Mouse (Mus musculus) hematopoietic stem cell, adult 5-6 weeks (primary cell): ENCODE measurements around the gene Prpf19. TPM values are rescaled to one million over a fixed set of nuclear protein-coding genes. Genes with fewer than 3 reads are reported as not detected.

Experiments used
- ATAC-seq, 2 experiments: fragments of 125-278 bp in 1 of 2; replicated peaks in 1 of 2; 2 replicates each; pipeline ENCODE4 v1.8.0; 2016 to 2017; ENCODE audit warnings: inconsistent platforms in 2 of 2, mild to moderate bottlenecking in 2 of 2, moderate number of reproducible peaks in 2 of 2, low read depth in 1 of 2, moderate TSS enrichment in 1 of 2; ENCODE audit not compliant: low FRiP score in 2 of 2, poor library complexity in 2 of 2, severe bottlenecking in 2 of 2, insufficient read depth in 1 of 2, low TSS enrichment in 1 of 2
- total RNA-seq: library from RNA; stranded (forward); fragments of 172-1452, 232-1000 nt; gene quantifications from 2 replicates; pipeline ENCODE4 v1.2.3, GENCODE M21; 2017

Prpf19 gene
- total RNA-seq, 1 experiment from 2014 or later, result 109 TPM

- ATAC-seq, result no peak
Observed at GRCm38 (mm10) chr19:10949558-10949957, 54.5 kb downstream of the Prpf19 start.

GRCm38 (mm10) chr19:10952021-10952939 is 57.2 kb downstream of the Prpf19 start:
- ATAC-seq, result no peak

Other genes with a start within 250 kb of the Prpf19 start
- not detected in 2 replicates for gene Pga5, start 217.2 kb upstream of the Prpf19 start, total RNA-seq
- 11.7 and 13.9 TPM in 2 replicates for gene Vps37c, start 206.5 kb upstream of the Prpf19 start, total RNA-seq
- gene Cd5, start 156.2 kb upstream of the Prpf19 start, total RNA-seq, result 1.1 and 4.5 TPM in 2 replicates
- 1.6 and 3.4 TPM in 2 replicates for gene Cd6, start 65.2 kb upstream of the Prpf19 start, total RNA-seq
- gene Slc15a3, start 55.5 kb upstream of the Prpf19 start, total RNA-seq, result 0.94 and 9.2 TPM in 2 replicates
- gene Tmem132a, start 25.3 kb upstream of the Prpf19 start, total RNA-seq, result 0.40 and 4.1 TPM in 2 replicates
- 17.5 and 20.7 TPM in 2 replicates for gene Tmem109, start 13.2 kb upstream of the Prpf19 start, total RNA-seq
- not detected in 2 replicates for gene Zp1, start 25.4 kb downstream of the Prpf19 start, total RNA-seq
- gene Ptgdr2, start 41.9 kb downstream of the Prpf19 start, total RNA-seq, result 0.10 and 0.75 TPM in 2 replicates
- 20.8 and 23.7 TPM in 2 replicates for gene Ccdc86, start 54.0 kb downstream of the Prpf19 start, total RNA-seq
- gene Ms4a10, start 79.4 kb downstream of the Prpf19 start, total RNA-seq, result not detected in 2 replicates
- gene Ms4a15, start 98.0 kb downstream of the Prpf19 start, total RNA-seq, result not detected in 2 replicates
- gene Ms4a18, start 122.8 kb downstream of the Prpf19 start, total RNA-seq, result not detected in 2 replicates
- 0.55 TPM in 1 of 2 replicates, not detected in the other for gene Ms4a8a, start 185.9 kb downstream of the Prpf19 start, total RNA-seq
- not detected in 2 replicates for gene 1700017D01Rik, start 235.6 kb downstream of the Prpf19 start, total RNA-seq